Mouse (Mus musculus): ENCODE measurements around the gene Pisd.
"Not testable (repeated sequence)": the region's sequence is repeated elsewhere in the genome, so short reads cannot be mapped to it uniquely, and the experiment has no call there.

The Pisd gene

GRCm38 (mm10) chr5:32785313-32785915 is at the start of gene Pisd:
Gene Pisd, minus strand, starts transcription at chr5:32785646.
- DNase-seq, result peak; percentile 97

- DNase-seq, result no peak
These were observed 49.1 kb upstream of the Pisd start for GRCm38 (mm10) chr5:32834497-32834896.

- no peak for DNase-seq
These were observed 44.6 kb upstream of the Pisd start for GRCm38 (mm10) chr5:32830054-32830453.

GRCm38 (mm10) chr5:32828766-32829165 is 43.3 kb upstream of the Pisd start:
- not testable (repeated sequence) for DNase-seq

- DNase-seq, result no peak
These were observed 41.6 kb upstream of the Pisd start, which contains the start of gene Gm20671 for GRCm38 (mm10) chr5:32827009-32827408. Gene Gm20671, minus strand, starts transcription at chr5:32827109.

- DNase-seq, result no peak
These were observed 35.0 kb upstream of the Pisd start for GRCm38 (mm10) chr5:32820471-32820870.

- peak; percentile 54 for DNase-seq
These were observed 29.9 kb upstream of the Pisd start for GRCm38 (mm10) chr5:32815396-32815795.

GRCm38 (mm10) chr5:32786454-32786853 is 1.0 kb upstream of the Pisd start:
- DNase-seq, result not testable (repeated sequence)

- no peak for DNase-seq
These were observed 720 bp downstream of the Pisd start for GRCm38 (mm10) chr5:32784726-32785125.

- no peak for DNase-seq
These were observed 3.9 kb downstream of the Pisd start for GRCm38 (mm10) chr5:32781596-32781995.

- DNase-seq, result no peak
These were observed 7.3 kb downstream of the Pisd start for GRCm38 (mm10) chr5:32778168-32778567.

GRCm38 (mm10) chr5:32772361-32772760 is 13.1 kb downstream of the Pisd start:
- peak; percentile 31 for DNase-seq

GRCm38 (mm10) chr5:32767636-32768373 is 17.6 kb downstream of the Pisd start:
- no peak for DNase-seq

- DNase-seq, result no peak
These were observed 18.4 kb downstream of the Pisd start for GRCm38 (mm10) chr5:32767004-32767403.

- DNase-seq, result no peak
These were observed 23.8 kb downstream of the Pisd start for GRCm38 (mm10) chr5:32761566-32762140.

GRCm38 (mm10) chr5:32760787-32761186 is 24.7 kb downstream of the Pisd start:
- DNase-seq, result no peak

GRCm38 (mm10) chr5:32760352-32760751 is 25.1 kb downstream of the Pisd start:
- not testable (repeated sequence) for DNase-seq

- no peak for DNase-seq
These were observed 25.8 kb downstream of the Pisd start for GRCm38 (mm10) chr5:32759662-32760061.

GRCm38 (mm10) chr5:32756141-32756540 is 29.3 kb downstream of the Pisd start:
- DNase-seq, result no peak

GRCm38 (mm10) chr5:32751736-32752135 is 33.7 kb downstream of the Pisd start:
- no peak for DNase-seq

GRCm38 (mm10) chr5:32748936-32749335 is 36.5 kb downstream of the Pisd start:
- no peak for DNase-seq

- DNase-seq, result peak; percentile 58
These were observed 37.6 kb downstream of the Pisd start for GRCm38 (mm10) chr5:32747650-32748375.
